Mouse (Mus musculus) stomach, postnatal 0 days (tissue): ENCODE data around the gene Rnf207. TPM values are rescaled to one million over a fixed set of nuclear protein-coding genes. Genes with fewer than 3 reads are reported as not detected.

Experiments used
- ATAC-seq: fragments of 200-750 bp; cut with Nextera tagmentation; 2 replicates; pipeline ENCODE4 v1.8.0; 2017; ENCODE audit not compliant: low FRiP score, low TSS enrichment
- DNase-seq: peaks from one replicate; pipeline ENCODE4 v3.0.0-alpha.2; 2016; ENCODE audit warnings: low spot score
- H3K27ac ChIP-seq: fragments of 300-500 bp; sonication (generic); replicated peaks from 2 replicates; pipeline ENCODE4 v1.5.1; 2014; ENCODE audit warnings: mild to moderate bottlenecking, control low read depth
- H3K27me3 ChIP-seq: fragments of 300-500 bp; sonication (generic); 2 replicates; pipeline ENCODE4 v1.6.1; 2014; ENCODE audit warnings: low read length; ENCODE audit not compliant: control insufficient read depth, insufficient read depth
- H3K36me3 ChIP-seq: fragments of 300-500 bp; sonication (generic); 2 replicates; pipeline ENCODE4 v1.6.1; 2014; ENCODE audit warnings: low read length, mixed read lengths; ENCODE audit not compliant: control insufficient read depth, insufficient read depth
- H3K4me1 ChIP-seq: fragments of 300-500 bp; sonication (generic); replicated peaks from 2 replicates; pipeline ENCODE4 v1.6.1; 2014; ENCODE audit warnings: antibody characterized with exemption; ENCODE audit not compliant: control insufficient read depth, insufficient read depth
- H3K4me2 ChIP-seq: fragments of 300-500 bp; sonication (generic); replicated peaks from 2 replicates; pipeline ENCODE4 v1.6.1; 2014; ENCODE audit warnings: low read depth, mild to moderate bottlenecking, control low read depth, moderate library complexity
- H3K4me3 ChIP-seq: fragments of 300-500 bp; sonication (generic); 2 replicates; pipeline ENCODE4 v1.5.1; 2014; ENCODE audit warnings: low read depth, low read length, control low read depth
- H3K9ac ChIP-seq: fragments of 300-500 bp; sonication (generic); 2 replicates; pipeline ENCODE4 v1.6.1; 2014; ENCODE audit warnings: mild to moderate bottlenecking, low read length, control low read depth, mixed read lengths
- H3K9me3 ChIP-seq: fragments of 300-500 bp; sonication (generic); 2 replicates; pipeline ENCODE4 v1.6.1; 2016; ENCODE audit warnings: low read length; ENCODE audit not compliant: control insufficient read depth
- CTCF ChIP-seq: IDR thresholded peaks from 2 replicates; pipeline ENCODE4 v1.5.1; 2016; ENCODE audit warnings: antibody characterized with exemption, low read depth, mild to moderate bottlenecking, moderate library complexity
- EP300 ChIP-seq: optimal IDR thresholded peaks from 2 replicates; pipeline ENCODE3; 2016; ENCODE audit warnings: antibody characterized with exemption
- WGBS: fragments of 180-500 bp; shearing (Covaris S2); extraction: QIAGEN DNeasy Blood & Tissue Kit; methylation state at CpG from one replicate; pipeline ENCODE4 v1.1.7; 2014; 5-methylcytosine and 5-hydroxymethylcytosine counted together
- polyA plus RNA-seq: library from polyadenylated mRNA; unstranded; fragments of >200 nt; fragmentation: Nextera tagmentation; extraction: Ambion mirVana; gene quantifications from 2 replicates; pipeline ENCODE4 v1.2.1, GENCODE M21; 2015

Rnf207 gene
- 0.40 and 0.46 TPM in 2 replicates for polyA plus RNA-seq

DNA sequence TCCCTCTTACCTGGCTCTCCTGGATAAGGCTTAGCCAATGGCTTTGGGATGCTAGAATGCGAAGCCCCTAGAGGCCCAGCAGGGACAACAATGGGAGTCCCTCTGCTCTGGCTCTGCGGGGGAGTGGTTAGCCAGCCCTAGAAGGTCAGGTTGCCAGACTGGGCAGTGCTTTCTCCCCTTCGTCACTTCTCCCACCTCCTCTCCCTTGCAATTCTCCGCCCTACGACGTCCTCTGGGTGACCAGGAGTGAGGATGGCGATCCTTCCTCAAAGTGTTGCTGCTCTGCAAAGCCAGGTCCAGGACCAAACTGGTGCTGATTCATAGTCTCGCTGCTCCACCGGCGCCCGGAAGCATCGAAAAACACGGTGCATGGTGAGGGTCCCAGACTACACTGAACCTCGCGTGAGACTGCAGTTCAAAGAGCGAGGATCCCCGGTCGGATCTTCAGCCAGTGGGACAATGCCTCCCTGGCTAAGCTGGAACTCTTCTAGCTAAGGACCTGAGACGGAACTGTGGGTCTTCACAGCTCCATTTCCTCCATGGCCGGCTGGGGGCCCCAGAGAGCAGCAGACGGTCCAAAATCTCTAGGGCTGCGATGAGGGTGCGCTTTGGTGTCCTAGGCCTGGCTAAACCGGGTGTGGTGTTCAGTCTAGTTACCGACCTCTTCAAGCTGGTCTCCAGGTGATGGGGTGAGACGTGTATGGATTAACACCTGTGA lies at the start of gene Rnf207:
TSS of gene Rnf207 (minus strand) at position 477 of the 718 bp plus-strand sequence.
- Histone ChIP-seq H3K4me2 (peak within 1 kb of the TSS; percentile 45), H3K4me3 (peak within 1 kb of the TSS; percentile 18; the same call in 1 of the 2 replicates), H3K36me3 (no peaks in the 10 kb centered on the region), H3K9me3 (no peaks in the 10 kb centered on the region), H3K9ac (peak within 1 kb of the TSS; percentile 13; the same call in 1 of the 2 replicates), H3K27ac (no peak within 1 kb of the TSS), H3K4me1 (no peaks in the 10 kb centered on the region), H3K27me3 (peaks cover 18% of the 10 kb centered on the region)
- ATAC-seq (0 out of 2 replicates have a peak, but pooled peaks have one; percentile 30), DNase-seq (peak; percentile 52)
- TF ChIP-seq CTCF, result peak; percentile 70
- no peak for TF ChIP-seq EP300
- 6% methylated on average over 26 of the region's 26 CpGs for WGBS

DNA sequence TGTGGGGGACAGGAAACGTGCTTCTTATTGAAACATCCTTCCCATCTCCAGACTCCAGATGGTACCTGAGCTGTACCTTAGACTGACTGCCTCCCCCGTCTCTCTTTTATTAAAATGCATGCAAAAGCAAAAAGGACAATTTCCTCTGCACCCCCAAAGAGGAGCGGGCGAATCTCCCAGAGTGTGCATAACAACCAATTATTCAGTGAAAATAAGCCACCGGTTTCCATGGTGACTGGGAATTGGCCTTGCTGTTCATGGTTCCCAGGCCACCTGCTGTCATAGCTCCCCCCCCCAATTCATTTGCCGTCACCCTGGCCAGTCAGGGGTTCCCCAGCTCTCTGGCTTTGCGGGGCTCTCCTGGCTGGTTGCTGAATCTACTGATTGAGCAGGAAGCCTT lies 46.4 kb upstream of the Rnf207 start:
- no peak overlapping the region for H3K9ac ChIP-seq
- H3K4me2 ChIP-seq, result no peak overlapping the region
- no peak overlapping the region for H3K27ac ChIP-seq
- H3K4me1 ChIP-seq, result no peaks in the 10 kb centered on the region
- 75% methylated on average over 7 of the region's 7 CpGs for WGBS
- no peaks in the 10 kb centered on the region for H3K27me3 ChIP-seq
- no peaks in the 10 kb centered on the region for H3K36me3 ChIP-seq
- H3K9me3 ChIP-seq, result no peaks in the 10 kb centered on the region
- ATAC-seq, result no peak
- H3K4me3 ChIP-seq, result no peak overlapping the region
- no peak for DNase-seq
- TF ChIP-seq EP300 (no peak), CTCF (no peak)

DNA sequence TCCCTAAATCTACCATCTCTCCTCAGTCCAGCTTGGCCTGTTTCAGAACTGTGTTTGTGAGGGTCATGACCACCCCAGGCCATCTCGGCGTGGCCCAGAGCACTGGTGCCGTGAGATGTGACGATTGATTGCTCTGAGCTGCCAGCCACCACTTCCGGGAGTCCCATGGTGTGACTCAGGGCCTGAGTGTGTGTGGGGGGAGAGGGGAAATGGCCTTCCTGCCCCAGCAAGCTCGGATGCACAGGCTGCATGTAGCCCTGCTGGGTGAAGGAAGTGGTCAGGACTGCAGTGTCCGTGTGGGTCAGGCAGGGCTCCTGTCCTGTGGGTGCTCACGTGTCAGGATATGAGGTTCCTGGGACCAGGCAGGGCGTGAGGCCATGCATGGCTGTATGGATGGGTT lies 43.4 kb upstream of the Rnf207 start:
- no peaks in the 10 kb centered on the region for H3K36me3 ChIP-seq
- H3K9ac ChIP-seq, result no peak overlapping the region
- no peaks in the 10 kb centered on the region for H3K4me1 ChIP-seq
- no peak overlapping the region for H3K4me2 ChIP-seq
- WGBS, result 46% methylated on average over 9 of the region's 9 CpGs
- no peak for DNase-seq
- TF ChIP-seq CTCF (no peak), EP300 (no peak)
- H3K27ac ChIP-seq, result no peak overlapping the region
- no peak for ATAC-seq
- no peaks in the 10 kb centered on the region for H3K9me3 ChIP-seq
- no peak overlapping the region for H3K4me3 ChIP-seq
- H3K27me3 ChIP-seq, result no peaks in the 10 kb centered on the region

DNA sequence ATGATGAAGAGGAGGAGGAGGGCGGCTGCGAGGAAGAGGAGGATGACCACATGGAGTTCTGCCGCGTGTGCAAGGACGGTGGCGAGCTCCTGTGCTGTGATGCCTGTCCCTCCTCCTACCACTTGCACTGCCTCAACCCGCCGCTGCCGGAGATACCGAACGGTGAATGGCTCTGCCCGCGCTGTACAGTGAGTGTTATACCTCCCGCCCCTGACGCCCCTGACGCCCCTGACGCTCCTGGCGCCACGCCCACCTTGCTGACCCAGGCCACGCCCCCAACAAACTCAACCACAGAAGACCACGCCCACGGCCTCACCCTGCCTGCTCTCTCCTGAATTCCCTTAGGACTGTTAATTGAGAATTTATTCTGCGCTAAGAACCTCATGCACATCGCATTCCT lies 42.1 kb upstream of the Rnf207 start:
- Histone ChIP-seq H3K4me1 (no peaks in the 10 kb centered on the region), H3K9me3 (no peaks in the 10 kb centered on the region), H3K36me3 (no peaks in the 10 kb centered on the region), H3K4me3 (no peak overlapping the region), H3K27me3 (no peaks in the 10 kb centered on the region), H3K9ac (no peak overlapping the region), H3K27ac (no peak overlapping the region), H3K4me2 (peak overlapping the region; percentile 14)
- TF ChIP-seq CTCF (no peak), EP300 (no peak)
- ATAC-seq (0 out of 2 replicates have a peak, but pooled peaks have one; percentile 41), DNase-seq (peak; percentile 74)
- 1% methylated on average over 23 of the region's 24 CpGs for WGBS

DNA sequence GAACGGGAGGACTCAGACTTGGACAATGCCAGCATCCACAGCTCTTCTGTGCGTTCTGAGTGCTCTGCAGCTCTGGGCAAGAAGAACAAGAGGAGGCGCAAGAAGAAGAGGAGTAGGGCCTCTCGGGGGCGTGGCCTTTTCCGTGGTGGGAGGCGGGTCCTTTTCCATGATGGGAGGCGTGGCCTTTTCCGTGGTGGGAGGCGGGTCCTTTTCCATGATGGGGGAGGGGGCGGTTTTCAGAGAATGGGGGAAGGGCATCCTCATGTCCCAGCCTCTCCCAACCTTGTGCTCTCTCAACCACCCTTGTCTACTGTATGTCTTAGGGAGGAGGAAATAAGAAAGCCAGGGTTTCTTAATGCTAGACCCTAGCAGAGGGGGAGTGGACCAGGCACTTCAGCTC lies 40.9 kb upstream of the Rnf207 start:
- H3K4me2 ChIP-seq, result no peak overlapping the region
- ATAC-seq (no peak), DNase-seq (no peak)
- TF ChIP-seq EP300 (no peak), CTCF (no peak)
- H3K4me3 ChIP-seq, result no peak overlapping the region
- H3K36me3 ChIP-seq, result no peaks in the 10 kb centered on the region
- no peaks in the 10 kb centered on the region for H3K4me1 ChIP-seq
- WGBS, result 12% methylated on average over 9 of the region's 11 CpGs
- no peak overlapping the region for H3K9ac ChIP-seq
- H3K27me3 ChIP-seq, result no peaks in the 10 kb centered on the region
- no peaks in the 10 kb centered on the region for H3K9me3 ChIP-seq
- no peak overlapping the region for H3K27ac ChIP-seq

DNA sequence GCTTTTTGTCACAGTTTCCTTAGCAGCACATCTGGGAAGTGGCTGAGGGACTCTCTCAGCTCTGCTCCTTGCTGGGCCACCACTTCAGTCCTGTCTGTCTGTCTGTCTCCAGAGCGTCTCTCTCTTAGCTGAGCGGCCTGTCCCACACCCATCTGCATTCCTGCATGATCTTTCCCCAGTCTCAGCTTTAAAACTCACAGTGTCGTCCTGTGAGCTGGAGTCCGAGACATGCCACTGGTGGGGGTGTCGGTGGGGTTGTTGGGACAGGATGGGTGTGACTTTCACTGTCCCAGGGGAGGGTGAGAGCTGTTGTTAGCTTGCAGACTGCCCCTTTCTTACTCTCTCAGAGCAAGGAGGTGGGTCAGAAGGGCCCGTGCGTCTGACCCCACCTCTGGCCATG lies 36.9 kb upstream of the Rnf207 start:
- WGBS, result 72% methylated on average over 7 of the region's 7 CpGs
- no peaks in the 10 kb centered on the region for H3K9me3 ChIP-seq
- H3K27me3 ChIP-seq, result no peaks in the 10 kb centered on the region
- no peaks in the 10 kb centered on the region for H3K4me1 ChIP-seq
- no peaks in the 10 kb centered on the region for H3K36me3 ChIP-seq
- no peak for DNase-seq
- no peak overlapping the region for H3K4me2 ChIP-seq
- no peak for ATAC-seq
- no peak overlapping the region for H3K9ac ChIP-seq
- no peak overlapping the region for H3K27ac ChIP-seq
- no peak overlapping the region for H3K4me3 ChIP-seq
- TF ChIP-seq CTCF, result no peak
- TF ChIP-seq EP300, result no peak
